Mouse (Mus musculus) ES-Bruce4 (cell line): ENCODE data around the gene Platr17.
A peak's percentile ranks its signal among the peaks of the same experiment; 100 is the strongest.

ENCODE experiments used
- CTCF ChIP-seq: IDR thresholded peaks from one replicate; pipeline ENCODE4 v1.8.1; 2011; ENCODE audit warnings: low read depth, low read length
- EP300 ChIP-seq: IDR thresholded peaks from 2 replicates; pipeline ENCODE4 v1.6.1; 2011; ENCODE audit warnings: low read depth, low read length; ENCODE audit not compliant: insufficient read depth

GRCm38 (mm10) chr17:33900989-33901314 lies 4.0 kb upstream of the Platr17 start:
- TF ChIP-seq EP300 (peak; percentile 97), CTCF (no peak)
